Mouse (Mus musculus) hindbrain, embryonic 11.5 days (tissue): ENCODE measurements around the gene Iqgap2. TPM values are rescaled to one million over a fixed set of nuclear protein-coding genes. Genes with fewer than 3 reads are reported as not detected.

ENCODE experiments used
- ATAC-seq: fragments of 200-750 bp; cut with Nextera tagmentation; 2 replicates; pipeline ENCODE4 v1.8.0; 2017; ENCODE audit warnings: mild to moderate bottlenecking, moderate TSS enrichment, moderate library complexity; ENCODE audit not compliant: low FRiP score
- DNase-seq: peaks from one replicate; pipeline ENCODE4 v3.0.0-alpha.2; 2015; ENCODE audit warnings: low spot score
- H3K27ac ChIP-seq: fragments of 300-500 bp; sonication (generic); 2 replicates; pipeline ENCODE4 v1.5.1; 2014; ENCODE audit warnings: mild to moderate bottlenecking, low read depth, low read length
- H3K27me3 ChIP-seq: fragments of 300-500 bp; sonication (generic); 2 replicates; pipeline ENCODE4 v1.6.1; 2014; ENCODE audit warnings: mild to moderate bottlenecking, low read length, moderate library complexity, mixed read lengths; ENCODE audit not compliant: control insufficient read depth, insufficient read depth
- H3K36me3 ChIP-seq: fragments of 300-500 bp; sonication (generic); 2 replicates; pipeline ENCODE4 v1.6.1; 2014; ENCODE audit warnings: mild to moderate bottlenecking, low read length, moderate library complexity, mixed read lengths; ENCODE audit not compliant: control insufficient read depth, insufficient read depth
- H3K4me1 ChIP-seq: fragments of 300-500 bp; sonication (generic); replicated peaks from 2 replicates; pipeline ENCODE4 v1.6.1; 2014; ENCODE audit warnings: low read length, mixed read lengths; ENCODE audit not compliant: control insufficient read depth, insufficient read depth
- H3K4me2 ChIP-seq: fragments of 300-500 bp; sonication (generic); replicated peaks from 2 replicates; pipeline ENCODE4 v1.6.1; 2014; ENCODE audit warnings: mild to moderate bottlenecking, low read depth, low read length
- H3K4me3 ChIP-seq: fragments of 300-500 bp; sonication (generic); 2 replicates; pipeline ENCODE4 v1.5.1; 2014; ENCODE audit warnings: low read depth, low read length
- H3K9ac ChIP-seq: fragments of 300-500 bp; sonication (generic); 2 replicates; pipeline ENCODE4 v1.6.1; 2014; ENCODE audit warnings: low read depth, low read length
- H3K9me3 ChIP-seq: fragments of 300-500 bp; sonication (generic); 2 replicates; pipeline ENCODE4 v1.6.1; 2016; ENCODE audit warnings: low read length; ENCODE audit not compliant: control insufficient read depth
- WGBS: fragments of 180-500 bp; shearing (Covaris S2); extraction: QIAGEN DNeasy Blood & Tissue Kit; methylation state at CpG from one replicate; pipeline ENCODE4 v1.1.7; 2014; 5-methylcytosine and 5-hydroxymethylcytosine counted together
- polyA plus RNA-seq: library from polyadenylated mRNA; unstranded; fragments of >200 nt; fragmentation: Nextera tagmentation; extraction: Ambion mirVana; gene quantifications from 2 replicates; pipeline ENCODE4 v1.2.1, GENCODE M21; 2014

Gene Iqgap2
- polyA plus RNA-seq, 1 experiment from 2014 or later, result 20.7 TPM

DNA sequence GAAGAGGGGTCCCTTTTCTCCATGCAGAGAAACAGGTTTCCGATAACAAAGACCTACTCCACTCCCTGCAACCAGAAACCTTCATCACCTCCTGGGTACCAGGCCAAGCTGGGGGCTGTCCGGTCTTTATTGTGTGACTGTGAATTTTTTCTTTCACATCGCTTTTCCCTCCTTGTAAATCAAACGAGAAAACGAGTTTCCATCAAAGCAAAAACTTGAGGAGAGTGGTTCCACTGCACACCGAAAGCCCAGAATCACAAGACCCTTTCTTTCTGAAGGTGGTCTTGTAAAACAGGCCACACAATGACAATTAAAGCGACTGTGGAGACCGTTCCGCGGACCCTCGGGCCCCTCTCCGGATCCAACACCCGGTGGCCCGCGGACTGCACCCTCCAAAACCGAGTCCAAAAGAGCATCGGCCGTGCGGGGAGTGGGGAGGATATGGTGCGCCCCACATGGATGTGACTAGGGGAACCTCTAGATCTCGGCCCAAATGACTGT lies 274.0 kb downstream of the Iqgap2 start:
- H3K27ac ChIP-seq, result peak overlapping the region; percentile 80
- H3K4me3 ChIP-seq, result peak overlapping the region; percentile 76
- ATAC-seq (peak; percentile 48; the same call in 1 of the 2 replicates), DNase-seq (peak; percentile 64)
- H3K9me3 ChIP-seq, result no peaks in the 10 kb centered on the region
- peaks cover 6% of the 10 kb centered on the region for H3K4me1 ChIP-seq
- 0% methylated on average over 21 of the region's 21 CpGs for WGBS
- no peaks in the 10 kb centered on the region for H3K27me3 ChIP-seq
- peak overlapping the region; percentile 92 for H3K9ac ChIP-seq
- H3K4me2 ChIP-seq, result peak overlapping the region; percentile 74
- H3K36me3 ChIP-seq, result no peaks in the 10 kb centered on the region

DNA sequence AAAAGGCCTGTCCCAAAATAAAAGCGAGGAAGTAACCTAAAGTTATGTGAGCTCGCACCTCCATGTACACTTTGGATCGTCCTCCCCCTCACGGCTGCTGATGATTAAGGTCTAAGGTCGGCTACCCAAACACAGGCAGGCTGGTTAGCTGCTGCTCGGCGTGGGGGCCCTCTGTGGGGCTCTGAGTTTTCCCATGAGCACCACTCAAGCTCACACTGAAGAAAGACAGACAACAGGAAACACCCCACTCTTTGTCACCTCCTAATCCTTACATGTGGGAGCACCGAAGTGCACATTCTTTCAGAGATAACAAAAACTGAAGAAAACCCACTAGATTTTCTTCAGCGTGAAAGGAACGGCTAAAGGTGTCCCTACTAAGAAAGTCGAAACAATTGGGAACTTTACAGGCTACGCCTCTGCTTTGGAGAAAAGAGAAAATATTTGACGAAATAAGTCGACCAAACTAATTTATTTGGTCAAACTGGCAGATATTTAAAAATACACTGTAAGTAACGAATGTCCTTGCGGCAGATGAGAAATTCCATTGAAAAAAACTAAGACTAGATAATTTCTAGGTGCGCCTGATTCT lies 274.5 kb downstream of the Iqgap2 start:
- H3K4me1 ChIP-seq, result peaks cover 6% of the 10 kb centered on the region
- H3K4me3 ChIP-seq, result peak overlapping the region; percentile 76
- H3K27me3 ChIP-seq, result no peaks in the 10 kb centered on the region
- peak overlapping the region; percentile 92 for H3K9ac ChIP-seq
- H3K27ac ChIP-seq, result no peak overlapping the region
- H3K4me2 ChIP-seq, result peak overlapping the region; percentile 74
- ATAC-seq (no peak), DNase-seq (peak; percentile 43)
- no peaks in the 10 kb centered on the region for H3K9me3 ChIP-seq
- H3K36me3 ChIP-seq, result no peaks in the 10 kb centered on the region
- 13% methylated on average over 17 of the region's 17 CpGs for WGBS

DNA sequence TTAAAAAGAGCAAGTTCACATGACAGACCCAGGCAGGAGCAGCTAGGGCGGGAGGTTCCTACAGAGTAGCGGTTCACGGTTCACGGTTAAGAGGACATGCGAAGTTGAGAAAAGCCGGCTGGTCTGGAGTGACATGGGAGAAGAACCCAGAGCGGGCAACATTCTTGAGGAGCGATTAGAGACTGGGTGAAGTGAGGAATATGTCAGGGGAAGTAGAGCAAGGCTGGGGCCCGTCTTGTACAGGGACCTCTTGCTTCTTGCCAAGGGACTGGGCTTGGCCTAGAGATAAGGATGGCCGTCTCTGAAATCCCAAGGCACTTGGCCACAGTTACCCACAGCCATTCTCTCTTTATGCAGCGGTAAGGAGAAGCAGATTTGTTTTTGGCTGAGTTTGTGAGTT lies 275.2 kb downstream of the Iqgap2 start:
- H3K27me3 ChIP-seq, result no peaks in the 10 kb centered on the region
- H3K4me2 ChIP-seq, result peak overlapping the region; percentile 74
- no peaks in the 10 kb centered on the region for H3K36me3 ChIP-seq
- no peak overlapping the region for H3K27ac ChIP-seq
- peak overlapping the region; percentile 76 for H3K4me3 ChIP-seq
- peak overlapping the region; percentile 92; the same call in 1 of the 2 replicates for H3K9ac ChIP-seq
- ATAC-seq (no peak), DNase-seq (peak; percentile 28)
- no peaks in the 10 kb centered on the region for H3K9me3 ChIP-seq
- H3K4me1 ChIP-seq, result peaks cover 6% of the 10 kb centered on the region
- WGBS, result 73% methylated on average over 11 of the region's 11 CpGs

DNA sequence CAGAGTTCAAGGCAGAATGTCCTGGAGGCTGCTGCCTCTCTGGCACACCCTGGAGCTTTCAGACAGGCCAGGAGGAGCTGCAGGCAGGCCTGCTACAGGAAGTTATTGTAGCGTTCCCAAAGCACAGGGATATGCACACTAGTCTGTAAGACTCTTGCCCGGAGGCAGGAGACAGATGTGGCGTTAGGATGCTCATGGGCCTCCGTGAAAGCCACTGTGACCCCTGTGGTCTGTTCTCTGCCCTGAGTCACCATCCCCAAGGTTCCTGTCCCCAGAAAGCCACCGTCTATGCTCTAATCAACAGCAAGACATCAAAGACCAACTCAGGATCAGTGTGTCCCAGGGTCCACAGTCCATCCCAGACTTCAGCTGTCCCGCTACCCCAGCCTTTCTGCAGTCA lies 277.0 kb downstream of the Iqgap2 start:
- H3K4me2 ChIP-seq, result no peak overlapping the region
- H3K9me3 ChIP-seq, result no peaks in the 10 kb centered on the region
- H3K4me3 ChIP-seq, result no peak overlapping the region
- no peaks in the 10 kb centered on the region for H3K27me3 ChIP-seq
- no peaks in the 10 kb centered on the region for H3K36me3 ChIP-seq
- ATAC-seq (no peak), DNase-seq (no peak)
- H3K27ac ChIP-seq, result no peak overlapping the region
- 78% methylated on average over 6 of the region's 6 CpGs for WGBS
- peaks cover 6% of the 10 kb centered on the region for H3K4me1 ChIP-seq
- H3K9ac ChIP-seq, result no peak overlapping the region

DNA sequence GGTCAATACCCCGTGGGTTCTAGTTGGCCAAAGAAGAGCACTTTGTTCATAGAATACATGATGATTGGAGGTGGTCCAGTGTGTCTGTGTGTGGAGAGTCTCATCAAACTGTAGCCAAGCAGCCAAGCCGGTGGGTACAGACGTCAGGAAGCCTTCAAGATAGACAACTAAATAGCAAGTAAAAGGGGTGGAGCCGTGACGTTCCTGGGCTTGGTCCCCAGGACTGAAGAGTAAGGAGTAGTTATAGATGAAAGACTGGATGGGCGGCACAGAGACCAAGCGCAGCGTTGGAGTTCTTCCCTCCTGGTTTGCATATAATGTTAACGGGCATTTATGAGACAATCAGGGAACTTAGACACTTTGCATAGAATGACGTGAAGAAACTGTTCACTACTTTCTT lies 279.5 kb downstream of the Iqgap2 start:
- no peaks in the 10 kb centered on the region for H3K9me3 ChIP-seq
- H3K4me1 ChIP-seq, result peaks cover 6% of the 10 kb centered on the region
- WGBS, result 95% methylated on average over 10 of the region's 10 CpGs
- ATAC-seq (no peak), DNase-seq (no peak)
- H3K36me3 ChIP-seq, result no peaks in the 10 kb centered on the region
- no peak overlapping the region for H3K9ac ChIP-seq
- H3K4me3 ChIP-seq, result no peak overlapping the region
- no peaks in the 10 kb centered on the region for H3K27me3 ChIP-seq
- no peak overlapping the region for H3K4me2 ChIP-seq
- H3K27ac ChIP-seq, result no peak overlapping the region

DNA sequence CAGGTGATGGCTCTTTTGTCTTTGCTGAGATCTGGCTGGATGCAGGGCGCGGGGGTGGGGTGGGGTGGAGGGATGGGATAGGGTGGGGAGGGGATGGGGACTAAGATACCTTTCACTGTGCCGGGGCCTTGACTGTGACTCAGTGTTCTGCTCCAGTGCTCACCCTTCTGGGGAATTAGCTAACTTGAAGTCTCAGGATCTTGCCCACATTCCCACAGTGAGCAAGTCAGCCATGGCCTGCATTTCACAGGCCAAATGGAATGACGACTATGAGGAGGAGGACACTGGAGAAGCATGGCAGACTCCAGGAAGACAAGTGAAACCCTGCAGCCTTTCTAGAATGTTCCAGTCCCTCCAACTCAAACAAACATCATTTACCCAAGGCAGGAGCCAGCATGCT lies 280.0 kb downstream of the Iqgap2 start:
- H3K36me3 ChIP-seq, result no peaks in the 10 kb centered on the region; the same call in 1 of the 2 replicates
- ATAC-seq, result no peak

DNA sequence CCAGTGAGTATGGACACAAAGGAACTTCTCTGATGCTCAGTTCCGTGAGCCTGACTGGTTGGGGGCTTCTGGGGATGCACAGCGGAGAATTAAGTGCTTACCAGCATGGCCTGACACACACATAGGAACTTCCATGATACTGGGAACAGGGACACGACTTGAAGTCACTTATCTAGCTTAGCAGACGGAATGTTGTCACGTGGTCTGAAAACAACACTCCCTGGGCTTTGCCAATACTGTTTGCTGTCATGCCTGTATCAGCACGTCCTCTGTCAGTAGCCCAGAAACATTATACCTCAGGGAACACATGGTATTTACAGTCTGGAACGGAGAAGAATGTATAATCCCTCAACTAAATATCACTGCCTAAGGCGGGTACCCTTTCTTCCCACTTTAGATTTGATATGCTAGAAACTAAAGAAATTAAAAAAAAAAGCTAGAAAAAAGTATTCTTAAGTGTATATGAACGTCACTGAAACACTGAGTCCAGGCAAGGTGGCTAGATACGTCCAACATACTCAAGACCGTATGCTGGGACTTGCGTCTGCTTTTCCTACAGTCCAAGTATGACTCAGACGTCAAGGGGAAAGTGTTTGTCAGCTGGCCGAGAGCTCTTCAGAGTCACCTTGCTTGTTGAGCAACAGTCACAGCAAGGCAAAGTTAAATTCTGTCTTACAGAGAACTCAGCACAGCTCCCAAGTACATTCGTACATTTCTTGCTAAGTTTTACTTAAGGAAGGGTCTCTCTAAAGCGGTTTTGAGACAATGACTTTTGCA lies 280.7 kb downstream of the Iqgap2 start:
- Histone ChIP-seq H3K27ac (no peak overlapping the region), H3K36me3 (no peaks in the 10 kb centered on the region; the same call in 1 of the 2 replicates), H3K4me3 (no peak overlapping the region), H3K4me1 (no peaks in the 10 kb centered on the region; the same call in 1 of the 2 replicates), H3K9me3 (no peaks in the 10 kb centered on the region), H3K27me3 (no peaks in the 10 kb centered on the region), H3K4me2 (no peak overlapping the region), H3K9ac (no peak overlapping the region)
- DNase-seq (no peak), ATAC-seq (no peak)
- 93% methylated on average over 16 of the region's 16 CpGs for WGBS

More for the DNA sequence above, 280.0 kb downstream of the Iqgap2 start:
- H3K4me3 ChIP-seq, result no peak overlapping the region
- no peak overlapping the region for H3K4me2 ChIP-seq
- WGBS, result 86% methylated on average over 4 of the region's 4 CpGs
- no peak overlapping the region for H3K9ac ChIP-seq
- H3K27ac ChIP-seq, result no peak overlapping the region
- H3K27me3 ChIP-seq, result no peaks in the 10 kb centered on the region
- no peak for DNase-seq
- peaks cover 6% of the 10 kb centered on the region for H3K4me1 ChIP-seq
- H3K9me3 ChIP-seq, result no peaks in the 10 kb centered on the region

DNA sequence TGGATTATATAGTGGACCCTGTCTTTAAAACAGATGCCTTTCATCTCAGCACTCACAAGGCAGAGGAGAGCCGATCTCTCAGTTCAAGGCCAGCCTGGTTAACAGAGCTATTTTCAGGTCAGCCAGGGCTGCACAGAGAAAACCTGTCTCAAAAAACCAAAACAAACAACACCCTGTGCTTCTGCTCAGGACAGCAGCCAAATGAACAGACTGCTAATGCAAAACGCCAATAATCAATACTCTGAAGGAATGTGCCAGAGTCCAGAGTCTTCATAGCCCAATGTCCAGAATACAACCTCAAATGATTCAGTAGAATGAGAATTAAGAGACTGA lies 282.7 kb downstream of the Iqgap2 start:
- no peak overlapping the region for H3K27ac ChIP-seq
- H3K9me3 ChIP-seq, result no peaks in the 10 kb centered on the region
- H3K4me3 ChIP-seq, result no peak overlapping the region
- H3K27me3 ChIP-seq, result no peaks in the 10 kb centered on the region
- H3K36me3 ChIP-seq, result peaks cover 5% of the 10 kb centered on the region; the same call in 1 of the 2 replicates
- 93% methylated on average over 2 of the region's 2 CpGs for WGBS
- H3K4me2 ChIP-seq, result no peak overlapping the region
- no peak for DNase-seq
- no peak for ATAC-seq
- no peaks in the 10 kb centered on the region for H3K4me1 ChIP-seq
- H3K9ac ChIP-seq, result no peak overlapping the region
